Mouse (Mus musculus) heart, adult 2 months (tissue): ENCODE measurements around the gene Ncapd2. TPM values are rescaled to one million over a fixed set of nuclear protein-coding genes. Genes with fewer than 3 reads are reported as not detected.

Source experiments
- DNase-seq, 2 experiments: peaks; one replicate each; pipeline ENCODE4 v3.0.0; 2021
- H3K27ac ChIP-seq: fragments of 200-600 bp; 2 replicates; pipeline ENCODE4 v1.8.1; 2022
- H3K27me3 ChIP-seq: fragments of 200-500 bp; 2 replicates; pipeline ENCODE4 v1.6.1; 2012; ENCODE audit warnings: mild to moderate bottlenecking, low read length, inconsistent platforms, mixed read lengths; ENCODE audit not compliant: control insufficient read depth, insufficient read depth
- H3K36me3 ChIP-seq: fragments of 200-500 bp; 2 replicates; pipeline ENCODE4 v1.6.1; 2012; ENCODE audit warnings: low read length, inconsistent platforms; ENCODE audit not compliant: control insufficient read depth, insufficient read depth
- H3K4me1 ChIP-seq: fragments of 200-500 bp; 2 replicates; pipeline ENCODE4 v1.6.1; 2011; ENCODE audit warnings: low read length; ENCODE audit not compliant: control insufficient read depth, insufficient read depth
- H3K4me3 ChIP-seq: fragments of 200-600 bp; 2 replicates; pipeline ENCODE4 v1.8.1; 2022
- H3K79me2 ChIP-seq: fragments of 200-500 bp; replicated peaks from 2 replicates; pipeline ENCODE4 v1.6.1; 2012; ENCODE audit warnings: mild to moderate bottlenecking, inconsistent platforms, low read length, moderate library complexity, mixed read lengths; ENCODE audit not compliant: control insufficient read depth, insufficient read depth
- H3K9ac ChIP-seq: fragments of 200-500 bp; 2 replicates; pipeline ENCODE4 v1.6.1; 2012; ENCODE audit warnings: low read depth, mild to moderate bottlenecking, control low read depth, inconsistent platforms, low read length, mixed read lengths
- CTCF ChIP-seq: fragments of 200-600 bp; IDR thresholded peaks from 2 replicates; pipeline ENCODE4 v1.8.1; 2022; ENCODE audit warnings: antibody characterized with exemption, mild to moderate bottlenecking, moderate library complexity
- EP300 ChIP-seq: fragments of 200-500 bp; IDR thresholded peaks from 2 replicates; pipeline ENCODE4 v1.6.1; 2011; ENCODE audit warnings: low read depth, low read length, control low read depth; ENCODE audit not compliant: insufficient read depth
- POLR2A ChIP-seq: fragments of 200-500 bp; IDR thresholded peaks from 2 replicates; pipeline ENCODE4 v1.6.1; 2011; ENCODE audit warnings: mild to moderate bottlenecking, low read depth, low read length, control low read depth; ENCODE audit not compliant: insufficient read depth
- WGBS: fragments of 180-500 bp; shearing (Covaris S2); methylation state at CpG from one replicate; pipeline ENCODE4 v1.1.7; 2018; 5-methylcytosine and 5-hydroxymethylcytosine counted together
- intact Hi-C: fragments of 180-260 bp; cut with DNase I; formaldehyde crosslinking; loops from one replicate; pipeline ENCODE4 v1.15.1; 2025
- polyA plus RNA-seq: library from polyadenylated mRNA; depleted of rRNA; stranded (reverse); fragments of >200 nt; gene quantifications from 2 replicates; pipeline ENCODE4 v1.2.3, GENCODE M21; 2012
- total RNA-seq, 2 experiments: library from RNA; stranded (reverse); gene quantifications; 2 replicates each; pipeline ENCODE4 v1.2.3; 2021

Ncapd2 gene
- total and polyA plus RNA-seq, 3 experiments: 17.6 to 34.0 (median 17.6) TPM

- 89% methylated on average over 7 of the region's 7 CpGs for WGBS
- no peak overlapping the region for H3K4me3 ChIP-seq
- no peaks in the 10 kb centered on the region for H3K36me3 ChIP-seq
- no peak overlapping the region for H3K27ac ChIP-seq
- no peaks in the 10 kb centered on the region for H3K4me1 ChIP-seq
- intact Hi-C loops: loop anchor here (5.0 kb wide), 1 partner anchor 126 kb away; the partner anchor contains the start of gene Acrbp
- H3K79me2 ChIP-seq: no peaks in the 10 kb centered on the region
- H3K27me3 ChIP-seq: no peaks in the 10 kb centered on the region
- no peak overlapping the region for H3K9ac ChIP-seq
- DNase-seq: no peak
- TF ChIP-seq CTCF (no peak), EP300 (no peak), POLR2A (no peak)
Observed at GRCm38 (mm10) chr6:125173256-125173655, 18.2 kb downstream of the Ncapd2 start.

GRCm38 (mm10) chr6:125172474-125172873 is 19.0 kb downstream of the Ncapd2 start:
- 42% methylated on average over 2 of the region's 2 CpGs for WGBS
- DNase-seq: no peak
- no peaks in the 10 kb centered on the region for H3K36me3 ChIP-seq
- TF ChIP-seq POLR2A (no peak), CTCF (no peak), EP300 (no peak)
- intact Hi-C loops: loop anchor here (5.0 kb wide), 1 partner anchor 125 kb away; the partner anchor contains the start of gene Acrbp
- no peaks in the 10 kb centered on the region for H3K4me1 ChIP-seq
- H3K9ac ChIP-seq: no peak overlapping the region
- no peak overlapping the region for H3K4me3 ChIP-seq
- no peak overlapping the region for H3K27ac ChIP-seq
- no peaks in the 10 kb centered on the region for H3K27me3 ChIP-seq
- H3K79me2 ChIP-seq: no peaks in the 10 kb centered on the region

DNA sequence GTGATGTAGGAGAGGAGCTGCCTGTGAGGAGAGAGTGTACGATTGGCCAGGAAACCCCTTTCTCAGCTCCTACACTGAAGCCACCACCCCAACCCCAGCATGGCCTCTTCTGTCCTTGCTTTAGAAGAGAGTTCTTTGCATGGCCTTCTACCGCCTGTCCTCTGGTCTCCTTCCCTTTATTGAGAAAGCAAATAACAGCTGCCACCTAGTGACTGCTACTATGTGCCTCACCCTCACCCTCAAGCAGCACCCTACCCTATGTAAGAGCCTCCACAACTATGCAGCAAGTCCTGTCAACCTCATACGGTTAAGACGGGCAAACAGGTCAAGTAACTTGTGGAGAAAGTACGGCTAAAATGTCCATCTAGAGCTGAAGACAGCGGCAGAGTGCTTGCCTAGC is 21.3 kb downstream of the Ncapd2 start:
- no peak for DNase-seq
- intact Hi-C loops: loop anchor here (2.0 to 5.0 kb wide), 2 partner anchors 21 to 123 kb away; partner anchors contain the start of genes Acrbp, Mrpl51 and Ncapd2
- 75% methylated on average over 6 of the region's 6 CpGs for WGBS
- Histone ChIP-seq H3K27ac (peak overlapping the region; percentile 45), H3K79me2 (no peaks in the 10 kb centered on the region; the same call in 1 of the 2 replicates), H3K4me3 (no peak overlapping the region), H3K36me3 (no peaks in the 10 kb centered on the region), H3K9ac (no peak overlapping the region), H3K27me3 (no peaks in the 10 kb centered on the region), H3K4me1 (peaks cover 3% of the 10 kb centered on the region; the same call in 1 of the 2 replicates)
- TF ChIP-seq POLR2A: no peak
- 0 out of 2 replicates have a peak, but pooled peaks have one; percentile 11 for TF ChIP-seq EP300
- TF ChIP-seq CTCF: peak; percentile 59

DNA sequence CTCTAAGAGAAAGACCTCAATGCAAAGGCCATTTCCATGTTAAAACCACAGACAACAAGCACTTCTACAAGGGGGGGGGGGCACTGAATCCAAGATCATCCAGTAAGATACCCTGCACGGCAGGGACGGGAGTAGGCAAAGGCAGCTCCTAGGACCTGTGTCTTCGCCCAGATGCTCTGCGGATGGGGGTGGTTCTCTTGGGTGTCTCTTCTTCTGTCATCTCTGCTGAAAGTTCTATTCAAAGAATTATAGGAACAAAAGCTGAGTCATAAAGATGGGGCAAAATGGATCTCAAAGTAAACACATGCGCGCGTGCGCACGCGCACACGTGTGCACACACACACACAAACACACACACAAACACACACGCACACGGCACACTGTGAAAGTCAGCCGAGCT is 23.4 kb downstream of the Ncapd2 start:
- H3K79me2 ChIP-seq: no peaks in the 10 kb centered on the region; the same call in 1 of the 2 replicates
- 0 out of 2 replicates have a peak, but pooled peaks cover 3% of the 10 kb centered on the region for H3K36me3 ChIP-seq
- H3K4me1 ChIP-seq: peaks cover 4% of the 10 kb centered on the region
- 92% methylated on average over 14 of the region's 14 CpGs for WGBS
- H3K4me3 ChIP-seq: no peak overlapping the region
- no peak overlapping the region for H3K9ac ChIP-seq
- DNase-seq: no peak
- H3K27me3 ChIP-seq: no peaks in the 10 kb centered on the region
- intact Hi-C loops: loop anchor here (5.0 to 10.0 kb wide), 2 partner anchors 47 to 104 kb away; partner anchors contain the start of gene Vamp1
- no peak overlapping the region; the same call in 1 of the 2 replicates for H3K27ac ChIP-seq
- TF ChIP-seq POLR2A: no peak
- no peak for TF ChIP-seq CTCF
- no peak for TF ChIP-seq EP300

DNA sequence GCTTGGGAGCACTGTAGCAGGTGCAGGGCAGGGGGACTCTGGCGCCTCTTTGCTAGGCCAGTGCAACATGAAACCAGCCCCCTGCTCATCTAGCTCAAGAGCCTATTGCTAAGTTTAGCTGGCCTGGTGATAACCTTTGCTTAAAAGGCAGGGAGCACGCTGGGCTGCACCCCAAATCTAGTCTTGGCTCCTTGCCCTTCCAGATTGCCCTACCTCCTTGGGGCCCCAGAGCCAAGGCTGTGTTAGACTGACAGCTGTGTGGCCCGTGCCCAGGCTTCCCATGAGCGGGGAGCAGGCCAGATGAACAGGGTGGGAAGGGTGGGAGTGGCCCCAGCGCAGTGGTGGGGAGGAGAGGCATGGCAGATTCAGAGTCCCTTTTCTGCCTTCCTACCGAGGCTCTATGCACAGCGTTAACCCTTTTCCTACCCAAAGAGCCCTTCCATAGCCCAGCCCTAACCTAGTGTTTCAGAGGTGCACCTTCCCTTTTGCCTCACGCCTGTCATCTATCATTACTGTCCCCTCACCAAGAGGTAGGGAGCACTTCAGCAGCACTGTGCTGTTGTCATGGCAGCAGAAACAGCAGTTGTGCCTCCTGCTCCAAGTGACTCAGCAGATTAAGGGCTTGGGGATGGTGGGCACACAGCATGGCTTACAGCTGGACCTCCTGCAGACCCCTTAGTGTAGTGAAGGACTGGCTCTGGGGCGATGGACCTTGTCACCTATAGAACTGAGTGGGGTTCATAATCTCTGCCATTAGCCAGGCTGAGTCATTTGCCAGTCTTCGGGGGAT is 24.4 kb downstream of the Ncapd2 start:
- TF ChIP-seq EP300 (peak; percentile 27; the same call in 1 of the 2 replicates), CTCF (no peak)
- whole genome bisulfite sequencing: 21% methylated on average over 10 of the region's 10 CpGs
- Histone ChIP-seq H3K79me2 (no peaks in the 10 kb centered on the region; the same call in 1 of the 2 replicates), H3K4me1 (peaks cover 4% of the 10 kb centered on the region), H3K36me3 (0 out of 2 replicates have a peak, but pooled peaks cover 3% of the 10 kb centered on the region), H3K9ac (peak overlapping the region; percentile 7; the same call in 1 of the 2 replicates), H3K27me3 (no peaks in the 10 kb centered on the region), H3K4me3 (peak overlapping the region; percentile 93), H3K27ac (peak overlapping the region; percentile 98)
- intact Hi-C loops: loop anchor here (5.0 to 10.0 kb wide), 2 partner anchors 48 to 105 kb away; partner anchors contain the start of gene Vamp1
- DNase-seq: peak in 1 of 2 experiments; percentile 84
